Mouse (Mus musculus): ENCODE measurements around the gene Qsox1. TPM values are rescaled to one million over a fixed set of nuclear protein-coding genes. Genes with fewer than 3 reads are reported as not detected.

Gene Qsox1
- polyA plus RNA-seq, 1 experiment = 111 TPM

Other genes starting within 250 kb of the Qsox1 start
- gene Lhx4, start 61.2 kb downstream of the Qsox1 start, polyA plus RNA-seq (2012; rRNA removed) = not detected in 2 replicates
- 4.7 and 9.1 TPM in 2 replicates for gene Cep350, start 160.4 kb upstream of the Qsox1 start, polyA plus RNA-seq (2012; rRNA removed)
- gene Tor1aip2, start 222.5 kb upstream of the Qsox1 start, polyA plus RNA-seq (2012; rRNA removed) = 91.4 and 160 TPM in 2 replicates
- 9.4 and 17.6 TPM in 2 replicates for gene Tor1aip1, start 223.6 kb upstream of the Qsox1 start, polyA plus RNA-seq (2012; rRNA removed)

Data from large intestine, adult 2 months (tissue).